Comparison of ENCODE assay signal across 26 mouse cellular contexts in genomic region chr13:73320048-73320447, GRCm38 (mm10). TPM values are rescaled to one million over a fixed set of nuclear protein-coding genes. Genes with fewer than 3 reads are reported as not detected.
DNase-seq lines count a peak whose midpoint lies in the region; ATAC-seq and TF ChIP-seq lines count a peak whose summit lies in the region.
"Had no signal": no experiment of that assay in that cellular context is flagged by ENCODE, and none has a peak within 500 bp of the region (broad histone marks: within the 10 kb centered on the region; RNA-seq: fewer than 3 reads in every experiment).

No protein-coding gene starts in this region.

- H3K27me3 ChIP-seq in kidney, adult 2 months (replicated peaks; ENCODE audit: control insufficient read depth, insufficient read depth, low read length) = no peaks in the 10 kb centered on the region
- H3K27me3 ChIP-seq in kidney, embryonic 15.5 days = no peaks in the 10 kb centered on the region
- no peaks in the 10 kb centered on the region for H3K27me3 ChIP-seq in liver, adult 2 months (ENCODE audit: control insufficient read depth, insufficient read depth, low read length)
- H3K27me3 ChIP-seq in liver, embryonic 12.5 days (replicated peaks) = no peaks in the 10 kb centered on the region
- H3K27me3 ChIP-seq in stomach, postnatal 0 days (ENCODE audit: control insufficient read depth, insufficient read depth, low read length) = no peaks in the 10 kb centered on the region
- H3K27me3 ChIP-seq: CH12.LX, Patski had no signal

- DNase-seq in kidney, adult 2 months = peak; percentile 44
- peak; percentile 26 for DNase-seq in kidney, adult 9 months
- DNase-seq in kidney, adult 18-20 months = no peak
- DNase-seq in liver, adult 2 months (ENCODE audit: extremely low read depth, low read depth, low spot score) = peak; percentile 52
- DNase-seq in stomach, postnatal 0 days (ENCODE audit: low spot score) = no peak
- no peak for DNase-seq in ovary, adult 18-20 months (ENCODE audit: low spot score)
- DNase-seq: adrenal gland, adult 2 months; adrenal gland, adult 8-10 months; adrenal gland, postnatal 10 days; adrenal gland, postnatal 14 days; adrenal gland, postnatal 25 days; adrenal gland, postnatal 36 days; B cell, adult 2 months; cerebellum, adult 11 months; cerebellum, adult 11-12 months had no signal

- H3K4me3 ChIP-seq in kidney, adult 2 months (ENCODE audit: insufficient read depth, low read depth, low read length) = no peak overlapping the region
- H3K4me3 ChIP-seq in kidney, embryonic 15.5 days (replicated peaks) = no peak overlapping the region
- H3K4me3 ChIP-seq in liver, adult 2 months (ENCODE audit: insufficient read depth, low read depth, low read length) = no peak overlapping the region
- H3K4me3 ChIP-seq in liver, embryonic 12.5 days = no peak overlapping the region
- H3K4me3 ChIP-seq in stomach, postnatal 0 days (ENCODE audit: low read depth, low read length) = no peak overlapping the region

- TF ChIP-seq EP300 in stomach, postnatal 0 days (optimal IDR thresholded peaks at IDR 0.05) = no peak

- no peaks in the 10 kb centered on the region for H3K9me3 ChIP-seq in kidney, embryonic 15.5 days (replicated peaks)
- no peaks in the 10 kb centered on the region for H3K9me3 ChIP-seq in liver, embryonic 12.5 days (replicated peaks)
- H3K9me3 ChIP-seq in stomach, postnatal 0 days (ENCODE audit: control insufficient read depth, low read length) = no peaks in the 10 kb centered on the region

- H3K4me2 ChIP-seq in kidney, embryonic 15.5 days = no peak overlapping the region
- H3K4me2 ChIP-seq in liver, embryonic 12.5 days = no peak overlapping the region
- no peak overlapping the region for H3K4me2 ChIP-seq in stomach, postnatal 0 days (replicated peaks; ENCODE audit: low read depth)

- ATAC-seq in kidney, embryonic 15.5 days (replicated peaks; ENCODE audit: low FRiP score) = no peak
- no peak for ATAC-seq in liver, embryonic 12.5 days
- ATAC-seq in stomach, postnatal 0 days (ENCODE audit: low FRiP score, low TSS enrichment) = peak; percentile 64; the same call in 1 of the 2 replicates
- ATAC-seq: activated CD4-positive, CD25-positive, alpha-beta regulatory T cell, adult 4 months; CD4-positive, CD25-positive, alpha-beta regulatory T cell, adult 4 months; Patski had no signal

- H3K4me1 ChIP-seq in kidney, adult 2 months (ENCODE audit: control insufficient read depth, insufficient read depth, low read length) = peaks cover 9% of the 10 kb centered on the region
- H3K4me1 ChIP-seq in kidney, embryonic 15.5 days = no peaks in the 10 kb centered on the region
- H3K4me1 ChIP-seq in liver, adult 2 months (ENCODE audit: control insufficient read depth, insufficient read depth, low read length) = peaks cover 6% of the 10 kb centered on the region
- no peaks in the 10 kb centered on the region for H3K4me1 ChIP-seq in liver, embryonic 12.5 days
- no peaks in the 10 kb centered on the region for H3K4me1 ChIP-seq in stomach, postnatal 0 days (replicated peaks; ENCODE audit: control insufficient read depth, insufficient read depth)

- TF ChIP-seq CTCF in kidney, adult 2 months (conservative IDR thresholded peaks at IDR 0.05; ENCODE audit: insufficient read depth, insufficient read length, low read depth, low read length) = no peak
- no peak for TF ChIP-seq CTCF in liver, adult 2 months (IDR thresholded peaks at IDR 0.05; ENCODE audit: low read depth, low read length)
- no peak for TF ChIP-seq CTCF in stomach, postnatal 0 days (IDR thresholded peaks at IDR 0.05; ENCODE audit: low read depth)

- H3K9ac ChIP-seq in kidney, embryonic 15.5 days = no peak overlapping the region
- H3K9ac ChIP-seq in liver, adult 2 months (ENCODE audit: low read depth, low read length) = no peak overlapping the region
- no peak overlapping the region for H3K9ac ChIP-seq in liver, embryonic 12.5 days
- H3K9ac ChIP-seq in stomach, postnatal 0 days (ENCODE audit: low read length) = no peak overlapping the region

- peaks cover 6% of the 10 kb centered on the region for H3K36me3 ChIP-seq in kidney, adult 2 months (ENCODE audit: control insufficient read depth, insufficient read depth, low read length)
- H3K36me3 ChIP-seq in kidney, embryonic 15.5 days = peaks cover 87% of the 10 kb centered on the region
- peaks cover 34% of the 10 kb centered on the region for H3K36me3 ChIP-seq in liver, adult 2 months (ENCODE audit: control insufficient read depth, insufficient read depth, low read length)
- H3K36me3 ChIP-seq in liver, embryonic 12.5 days = peaks cover 87% of the 10 kb centered on the region
- peaks cover 6% of the 10 kb centered on the region for H3K36me3 ChIP-seq in stomach, postnatal 0 days (ENCODE audit: control insufficient read depth, insufficient read depth, low read length)

- peaks cover 13% of the 10 kb centered on the region; the same call in 1 of the 2 replicates for H3K79me2 ChIP-seq in liver, adult 2 months (ENCODE audit: control insufficient read depth, insufficient read depth, low read length)

- 71% methylated on average over 4 of the region's 4 CpGs for WGBS in kidney, adult 2 months
- WGBS in kidney, embryonic 15.5 days = 92% methylated on average over 4 of the region's 4 CpGs
- 73% methylated on average over 4 of the region's 4 CpGs for WGBS in liver, adult 2 months
- WGBS in liver, embryonic 12.5 days (ENCODE audit: insufficient replicate concordance) = 91% methylated on average over 4 of the region's 4 CpGs
- 90% methylated on average over 4 of the region's 4 CpGs for WGBS in stomach, postnatal 0 days

- H3K27ac ChIP-seq in kidney, adult 2 months (ENCODE audit: insufficient read depth, low read depth, low read length) = no peak overlapping the region
- no peak overlapping the region for H3K27ac ChIP-seq in kidney, embryonic 15.5 days
- H3K27ac ChIP-seq in liver, adult 2 months (replicated peaks; ENCODE audit: insufficient read depth, low read depth, low read length) = no peak overlapping the region
- H3K27ac ChIP-seq in liver, embryonic 12.5 days = no peak overlapping the region
- H3K27ac ChIP-seq in stomach, postnatal 0 days (replicated peaks) = no peak overlapping the region

- TF ChIP-seq POLR2A in kidney, adult 2 months (IDR thresholded peaks at IDR 0.05; ENCODE audit: low read depth, low read length) = no peak
- no peak for TF ChIP-seq POLR2A in liver, adult 2 months (IDR thresholded peaks at IDR 0.05; ENCODE audit: extremely low read depth, insufficient read depth, low read length)

RNA-seq across cellular contexts. Expression of gene Mrpl36, which starts 8.3 kb away (rescaled TPM):
- polyA plus RNA-seq in kidney, adult 2 months (2012; rRNA removed) = 95.0 and 108 TPM in 2 replicates
- 110 and 117 TPM in 2 replicates for polyA plus RNA-seq in kidney, embryonic 15.5 days (2015; fragmentation: Nextera tagmentation; extraction: Ambion mirVana)
- 36.2 and 41.7 TPM in 2 replicates for total RNA-seq in liver, adult 2 months (2014; rRNA removed)
- polyA plus RNA-seq in liver, adult 2 months (2012; rRNA removed) = 85.6 and 92.3 TPM in 2 replicates
- 142 and 151 TPM in 2 replicates for polyA plus RNA-seq in liver, embryonic 12.5 days (2016; fragmentation: Nextera tagmentation; extraction: Ambion mirVana)
- 124 and 133 TPM in 2 replicates for polyA plus RNA-seq in stomach, postnatal 0 days (2015; fragmentation: Nextera tagmentation; extraction: Ambion mirVana)

RNA-seq across cellular contexts. Expression of gene Ndufs6, which starts 8.3 kb away (rescaled TPM):
- polyA plus RNA-seq in kidney, adult 2 months (2012; rRNA removed) = 191 and 319 TPM in 2 replicates
- 382 and 385 TPM in 2 replicates for polyA plus RNA-seq in kidney, embryonic 15.5 days (2015; fragmentation: Nextera tagmentation; extraction: Ambion mirVana)
- total RNA-seq in liver, adult 2 months (2014; rRNA removed) = 183 and 252 TPM in 2 replicates
- polyA plus RNA-seq in liver, adult 2 months (2012; rRNA removed) = 115 and 118 TPM in 2 replicates
- polyA plus RNA-seq in liver, embryonic 12.5 days (2016; fragmentation: Nextera tagmentation; extraction: Ambion mirVana) = 300 and 310 TPM in 2 replicates
- polyA plus RNA-seq in stomach, postnatal 0 days (2015; fragmentation: Nextera tagmentation; extraction: Ambion mirVana) = 392 and 421 TPM in 2 replicates

RNA-seq across cellular contexts. Expression of gene Irx4, which starts 59.8 kb away (rescaled TPM):
- 0.16 and 0.26 TPM in 2 replicates for polyA plus RNA-seq in kidney, adult 2 months (2012; rRNA removed)
- 0.45 and 0.55 TPM in 2 replicates for polyA plus RNA-seq in kidney, embryonic 15.5 days (2015; fragmentation: Nextera tagmentation; extraction: Ambion mirVana)
- not detected in 2 replicates for total RNA-seq in liver, adult 2 months (2014; rRNA removed)
- polyA plus RNA-seq in liver, adult 2 months (2012; rRNA removed) = not detected in 2 replicates
- 0.06 TPM in 1 of 2 replicates, not detected in the other for polyA plus RNA-seq in liver, embryonic 12.5 days (2016; fragmentation: Nextera tagmentation; extraction: Ambion mirVana)
- not detected in 2 replicates for polyA plus RNA-seq in stomach, postnatal 0 days (2015; fragmentation: Nextera tagmentation; extraction: Ambion mirVana)
- total RNA-seq: adrenal gland, adult 18-20 months; adrenal gland, adult 2 months; adrenal gland, postnatal 10 days; adrenal gland, postnatal 14 days; adrenal gland, postnatal 25 days; adrenal gland, postnatal 36 days; adrenal gland, postnatal 4 days; CH12.LX; G1E; MEL had no signal
- polyA plus RNA-seq: activated CD4-positive, CD25-positive, alpha-beta regulatory T cell, adult 4 months; adrenal gland, adult 2 months; C2C12; CD4-positive, CD25-positive, alpha-beta regulatory T cell, adult 4 months; G1E; Patski had no signal

Comparison
In these comparisons a context has a peak if more than half of its experiments do, and no peak if none do; other contexts are left out.
1. DNase-seq: peak in kidney, adult 2 months (single experiment), kidney, adult 9 months (single experiment) and liver, adult 2 months (single experiment); none in kidney, adult 18-20 months (single experiment), stomach, postnatal 0 days (single experiment) and ovary, adult 18-20 months (single experiment).